Mouse (Mus musculus) cortical plate, adult 2 months (tissue): ENCODE data around the gene Muc5b. TPM values are rescaled to one million over a fixed set of nuclear protein-coding genes. Genes with fewer than 3 reads are reported as not detected.
"Not testable (repeated sequence)": the region's sequence is repeated elsewhere in the genome, so short reads cannot be mapped to it uniquely, and the experiment has no call there.

Experiments
- H3K27ac ChIP-seq: fragments of 200-500 bp; 2 replicates; pipeline ENCODE4 v1.5.1; 2012; ENCODE audit warnings: low read length, control low read depth, inconsistent platforms; ENCODE audit not compliant: insufficient read depth
- H3K4me1 ChIP-seq: fragments of 200-500 bp; 2 replicates; pipeline ENCODE4 v1.6.1; 2011; ENCODE audit warnings: low read length; ENCODE audit not compliant: control insufficient read depth, insufficient read depth
- H3K4me3 ChIP-seq: fragments of 200-500 bp; 2 replicates; pipeline ENCODE4 v1.5.1; 2011; ENCODE audit warnings: mild to moderate bottlenecking, low read length, control low read depth; ENCODE audit not compliant: insufficient read depth
- CTCF ChIP-seq: fragments of 200-500 bp; IDR thresholded peaks from 2 replicates; pipeline ENCODE4 v1.5.1; 2011; ENCODE audit warnings: mild to moderate bottlenecking, control low read depth, low read length; ENCODE audit not compliant: insufficient read depth; ENCODE audit errors: extremely low read depth
- POLR2A ChIP-seq: fragments of 200-500 bp; IDR thresholded peaks from 2 replicates; pipeline ENCODE4 v1.6.1; 2011; ENCODE audit warnings: mild to moderate bottlenecking, low read length, control low read depth; ENCODE audit not compliant: insufficient read depth; ENCODE audit errors: extremely low read depth
- polyA plus RNA-seq: library from polyadenylated mRNA; depleted of rRNA; stranded (reverse); fragments of >200 nt; gene quantifications from 2 replicates; pipeline ENCODE4 v1.2.3, GENCODE M21; 2012; rRNA removed

The Muc5b gene
- not detected in 2 replicates for polyA plus RNA-seq

DNA sequence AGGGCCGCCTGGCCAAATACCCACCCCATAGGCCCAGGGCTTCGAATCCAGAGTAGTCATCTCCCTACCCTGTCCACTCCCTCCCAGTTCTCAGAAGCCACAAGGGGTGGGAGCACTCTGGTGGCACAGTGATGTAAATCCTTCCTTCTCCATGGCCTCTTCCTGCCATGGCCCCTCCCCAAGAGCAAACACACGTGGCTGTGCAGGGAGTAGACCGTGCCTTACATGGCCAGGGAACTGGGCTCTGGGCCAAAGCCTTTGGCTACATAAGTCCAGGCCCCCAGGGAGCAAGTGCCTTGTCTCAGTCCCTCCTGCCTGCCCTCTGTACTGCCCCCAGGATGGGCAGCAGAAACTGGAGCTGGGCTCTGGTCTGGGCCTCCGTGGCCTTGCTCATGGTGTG is at the start of gene Muc5b:
Gene Muc5b (plus strand): TSS at position 292 of the 400 bp plus-strand sequence.
- Histone ChIP-seq H3K4me1 (no peaks in the 10 kb centered on the region), H3K27ac (no peak within 1 kb of the TSS), H3K4me3 (no peak within 1 kb of the TSS)
- TF ChIP-seq CTCF, result no peak
- TF ChIP-seq POLR2A, result no peak

DNA sequence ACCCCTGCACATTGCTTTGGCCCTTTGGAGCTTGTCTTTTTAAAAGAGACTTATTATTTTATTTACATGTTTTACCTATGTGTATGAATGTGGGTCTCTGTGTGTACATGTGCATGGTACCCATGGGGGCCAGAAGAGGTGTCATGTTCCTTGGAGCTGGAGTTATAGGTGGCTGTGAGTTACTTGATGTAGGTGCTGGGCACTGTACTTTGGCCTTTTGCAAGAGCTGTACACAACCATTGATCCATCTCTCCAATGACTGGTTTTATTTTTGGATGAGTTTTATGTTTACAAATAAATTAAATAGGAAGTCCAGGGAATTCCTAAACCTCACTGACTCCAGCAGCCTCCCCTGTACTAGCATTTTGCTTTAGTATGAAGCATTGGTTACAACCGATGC is 44.6 kb upstream of the Muc5b start:
- H3K4me1 ChIP-seq, result no peaks in the 10 kb centered on the region
- H3K4me3 ChIP-seq, result no peak overlapping the region
- H3K27ac ChIP-seq, result no peak overlapping the region
- no peak for TF ChIP-seq CTCF
- TF ChIP-seq POLR2A, result no peak

DNA sequence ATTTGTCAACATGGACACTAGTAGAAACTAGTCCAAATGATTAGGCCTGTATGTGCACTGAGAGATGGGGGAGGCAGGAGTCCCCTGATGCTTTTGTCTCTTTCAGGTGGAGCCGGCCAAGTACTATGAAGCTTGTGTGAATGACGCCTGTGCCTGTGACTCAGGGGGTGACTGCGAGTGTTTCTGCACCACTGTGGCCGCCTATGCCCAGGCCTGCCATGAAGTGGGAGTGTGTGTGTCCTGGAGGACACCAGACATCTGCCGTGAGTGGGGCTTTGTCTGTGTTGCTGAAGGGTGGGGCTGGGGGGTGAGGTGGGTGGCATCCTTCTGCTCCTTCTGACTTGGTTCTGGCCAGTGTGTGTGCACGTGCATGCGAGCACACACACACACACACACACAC is 35.7 kb upstream of the Muc5b start:
- no peak overlapping the region for H3K4me3 ChIP-seq
- no peak for TF ChIP-seq POLR2A
- TF ChIP-seq CTCF, result no peak
- H3K27ac ChIP-seq, result no peak overlapping the region
- H3K4me1 ChIP-seq, result peaks cover 9% of the 10 kb centered on the region

DNA sequence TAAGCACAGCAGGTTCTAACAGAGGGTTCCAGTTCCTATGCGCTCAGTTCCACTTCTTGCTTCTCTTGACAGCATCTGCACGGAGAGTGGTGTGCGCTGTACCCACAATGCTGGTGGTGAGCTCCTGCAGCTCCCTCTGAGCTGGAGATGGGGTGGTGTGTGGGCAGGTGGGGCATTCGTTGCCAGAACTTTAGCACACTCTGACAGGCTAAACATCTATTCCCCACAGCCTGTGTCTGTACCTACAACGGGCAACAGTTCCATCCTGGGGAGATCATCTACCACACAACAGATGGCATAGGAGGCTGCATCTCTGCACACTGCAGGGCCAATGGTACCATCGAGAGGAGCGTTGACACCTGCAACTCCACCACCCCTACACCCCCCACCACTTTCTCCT is 33.5 kb upstream of the Muc5b start:
- no peak for TF ChIP-seq POLR2A
- no peak for TF ChIP-seq CTCF
- H3K4me3 ChIP-seq, result no peak overlapping the region
- no peak overlapping the region for H3K27ac ChIP-seq
- H3K4me1 ChIP-seq, result peaks cover 9% of the 10 kb centered on the region

DNA sequence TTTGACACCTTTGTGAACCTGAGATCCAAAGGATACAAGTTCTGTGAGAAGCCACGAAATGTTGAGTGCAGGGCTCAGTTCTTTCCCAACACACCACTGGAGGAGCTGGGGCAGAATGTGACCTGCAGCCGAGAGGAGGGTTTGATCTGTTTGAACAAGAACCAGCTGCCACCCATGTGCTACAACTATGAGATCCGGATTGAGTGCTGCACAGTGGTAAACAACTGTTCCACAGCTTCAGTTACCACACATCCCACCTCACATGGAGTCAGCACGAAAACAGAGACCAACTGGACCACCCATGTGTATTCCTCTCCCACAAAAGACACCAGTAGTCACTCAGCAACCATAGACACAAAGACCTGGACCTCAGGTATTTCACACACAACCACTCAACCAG is 31.0 kb upstream of the Muc5b start:
- H3K4me1 ChIP-seq, H3K27ac ChIP-seq, H3K4me3 ChIP-seq: not testable (repeated sequence)

DNA sequence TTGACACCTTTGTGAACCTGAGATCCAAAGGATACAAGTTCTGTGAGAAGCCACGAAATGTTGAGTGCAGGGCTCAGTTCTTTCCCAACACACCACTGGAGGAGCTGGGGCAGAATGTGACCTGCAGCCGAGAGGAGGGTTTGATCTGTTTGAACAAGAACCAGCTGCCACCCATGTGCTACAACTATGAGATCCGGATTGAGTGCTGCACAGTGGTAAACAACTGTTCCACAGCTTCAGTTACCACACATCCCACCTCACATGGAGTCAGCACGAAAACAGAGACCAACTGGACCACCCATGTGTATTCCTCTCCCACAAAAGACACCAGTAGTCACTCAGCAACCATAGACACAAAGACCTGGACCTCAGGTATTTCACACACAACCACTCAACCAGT is 28.9 kb upstream of the Muc5b start:
- H3K27ac ChIP-seq, H3K4me3 ChIP-seq, H3K4me1 ChIP-seq: not testable (repeated sequence)

DNA sequence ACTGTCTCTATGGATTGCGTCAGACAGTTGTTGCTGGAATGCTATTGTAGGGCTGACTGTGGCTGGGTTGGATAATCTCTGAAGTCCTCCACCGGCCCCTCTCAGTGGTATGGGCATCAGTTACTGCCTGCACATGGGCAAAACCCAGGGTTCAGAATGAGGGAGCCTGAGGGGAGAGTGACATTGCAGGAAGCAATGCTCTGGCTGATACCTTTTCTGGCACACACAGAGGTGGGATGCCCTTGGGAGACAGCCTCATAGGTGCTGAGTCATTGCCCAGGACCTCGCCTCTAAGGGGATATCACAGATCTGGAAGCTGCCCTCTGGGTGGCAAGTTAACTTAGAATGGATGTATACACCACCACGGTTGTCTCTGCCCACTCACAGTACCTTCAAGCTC is 25.5 kb upstream of the Muc5b start:
- H3K4me3 ChIP-seq, result no peak overlapping the region
- TF ChIP-seq POLR2A, result no peak
- no peak for TF ChIP-seq CTCF

DNA sequence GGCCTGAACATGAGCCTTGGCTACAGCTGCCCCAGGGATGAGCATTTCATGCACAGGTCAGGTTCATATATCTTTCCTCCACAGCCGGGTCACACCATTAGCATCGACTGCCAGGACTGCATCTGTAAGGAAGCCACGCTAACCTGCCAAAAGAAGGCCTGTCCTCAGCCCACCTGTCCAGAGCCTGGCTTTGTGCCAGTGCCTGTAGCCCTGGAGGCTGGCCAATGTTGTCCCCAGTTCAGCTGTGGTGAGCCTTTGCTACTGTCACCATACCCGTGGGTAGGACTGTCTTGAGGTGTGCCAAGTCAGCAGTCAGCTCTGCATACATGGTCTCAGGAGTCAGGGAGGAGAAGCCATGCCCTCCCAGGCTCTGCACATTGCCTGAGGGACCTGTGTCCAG is 23.5 kb upstream of the Muc5b start:
- TF ChIP-seq POLR2A, result no peak
- no peak for TF ChIP-seq CTCF
- H3K4me1 ChIP-seq, result no peaks in the 10 kb centered on the region
- no peak overlapping the region for H3K4me3 ChIP-seq
- H3K27ac ChIP-seq, result no peak overlapping the region

More for the DNA sequence above, 25.5 kb upstream of the Muc5b start:
- H3K4me1 ChIP-seq, result no peaks in the 10 kb centered on the region
- H3K27ac ChIP-seq, result no peak overlapping the region

DNA sequence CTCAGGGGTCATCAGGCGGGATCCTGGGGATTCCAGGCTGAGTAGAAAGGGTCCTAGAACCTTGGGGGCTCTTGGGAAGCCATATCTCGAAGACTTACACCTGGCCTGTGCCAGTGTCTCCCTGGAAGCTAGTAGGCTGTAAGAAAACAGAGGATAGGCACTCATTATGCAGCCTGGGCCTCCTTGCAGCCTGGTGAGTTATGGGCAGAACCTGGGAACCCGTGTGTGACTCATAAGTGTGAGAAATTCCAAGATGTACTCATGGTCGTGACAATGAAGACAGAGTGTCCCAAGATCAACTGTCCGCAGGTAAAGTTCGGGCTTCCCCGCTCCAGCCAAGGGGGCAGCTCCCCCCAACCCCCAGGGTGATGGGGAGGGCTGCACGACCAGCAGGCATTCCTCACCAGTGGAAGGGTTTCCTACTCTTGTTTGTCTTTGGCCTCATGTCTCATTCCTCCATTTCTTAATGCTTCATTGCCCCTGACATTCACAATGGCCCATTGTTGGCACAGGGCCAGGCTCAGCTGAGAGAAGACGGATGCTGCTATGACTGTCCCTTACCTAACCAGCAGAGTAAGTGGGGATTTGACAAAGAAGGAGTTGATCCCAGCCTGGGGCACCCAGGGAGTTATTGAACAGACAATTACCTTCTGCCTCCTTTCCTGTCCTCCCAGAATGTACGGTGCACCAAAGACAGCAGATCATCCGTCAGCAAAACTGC is 21.4 kb upstream of the Muc5b start:
- TF ChIP-seq POLR2A (no peak), CTCF (no peak)
- no peak overlapping the region for H3K27ac ChIP-seq
- H3K4me3 ChIP-seq, result no peak overlapping the region
- H3K4me1 ChIP-seq, result no peaks in the 10 kb centered on the region

DNA sequence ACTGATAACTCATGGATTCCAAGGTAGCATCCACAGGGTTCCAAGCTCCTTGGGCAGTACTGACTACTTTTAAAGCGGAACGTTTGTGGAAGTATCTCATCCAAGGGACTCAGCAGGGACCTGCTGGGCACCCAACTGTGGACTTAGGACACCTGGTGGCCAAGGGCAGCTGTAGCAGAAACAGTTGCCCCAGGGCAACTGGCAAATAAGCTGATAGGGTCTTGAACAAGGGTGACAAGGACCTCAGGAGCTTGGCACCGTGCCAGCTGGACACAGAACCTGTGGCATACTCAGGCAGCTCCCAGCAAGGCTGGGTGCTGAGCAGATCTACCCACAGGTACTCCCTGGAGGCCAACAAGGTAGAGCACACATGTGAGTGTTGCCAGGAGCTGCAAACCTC is 20.6 kb upstream of the Muc5b start:
- no peaks in the 10 kb centered on the region for H3K4me1 ChIP-seq
- no peak for TF ChIP-seq POLR2A
- no peak for TF ChIP-seq CTCF
- no peak overlapping the region for H3K4me3 ChIP-seq
- H3K27ac ChIP-seq, result no peak overlapping the region

DNA sequence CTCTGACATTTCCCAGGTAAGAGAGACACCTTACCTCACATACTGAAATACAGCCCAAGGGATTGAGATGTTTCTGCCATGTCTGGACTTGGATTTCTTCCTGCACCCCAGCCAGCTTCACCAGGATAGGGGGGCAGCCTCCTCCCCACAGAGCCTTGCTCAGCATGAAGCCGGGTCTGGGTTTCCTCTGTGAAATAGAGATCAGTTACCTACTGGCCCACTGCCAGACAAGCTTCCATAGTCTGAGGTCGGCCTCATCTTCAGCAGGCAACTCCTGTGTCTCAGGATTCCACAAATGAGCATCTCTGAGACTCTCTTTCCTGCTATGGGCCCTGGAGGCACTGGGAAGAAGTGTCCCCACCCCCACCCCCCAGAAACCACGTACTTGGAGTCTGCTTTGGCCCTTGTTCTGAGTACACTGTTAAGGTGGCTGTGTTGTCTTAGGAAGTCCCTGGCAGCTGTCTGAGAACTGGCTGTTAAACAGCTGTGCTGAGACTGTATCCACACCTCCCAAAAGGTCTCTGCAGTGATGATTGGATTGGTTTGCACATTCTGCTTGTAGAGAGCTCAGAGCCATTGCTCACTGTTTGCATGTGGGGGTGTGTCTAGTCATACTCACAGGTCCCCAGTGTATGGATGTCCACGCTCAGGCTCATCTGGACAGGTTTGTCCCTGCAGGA is 16.1 kb upstream of the Muc5b start:
- Histone ChIP-seq H3K4me1 (no peaks in the 10 kb centered on the region), H3K4me3 (no peak overlapping the region), H3K27ac (no peak overlapping the region)
- no peak for TF ChIP-seq CTCF
- no peak for TF ChIP-seq POLR2A
